Mouse (Mus musculus) limb, embryonic 11.5 days (tissue): ENCODE data around the gene Pcdh15. TPM values are rescaled to one million over a fixed set of nuclear protein-coding genes. Genes with fewer than 3 reads are reported as not detected.

Experiments used
- ATAC-seq: fragments of 200-750 bp; cut with Nextera tagmentation; 2 replicates; pipeline ENCODE4 v1.8.0; 2017; ENCODE audit warnings: low read depth; ENCODE audit not compliant: insufficient number of reproducible peaks, low FRiP score, low TSS enrichment
- DNase-seq: peaks from one replicate; pipeline ENCODE4 v3.0.0-alpha.2; 2015; ENCODE audit warnings: low spot score
- H3K27ac ChIP-seq: fragments of 300-500 bp; sonication (generic); replicated peaks from 2 replicates; pipeline ENCODE4 v1.5.1; 2014; ENCODE audit warnings: low read depth, mild to moderate bottlenecking, low read length
- H3K27me3 ChIP-seq: fragments of 300-500 bp; sonication (generic); 2 replicates; pipeline ENCODE4 v1.6.1; 2014; ENCODE audit warnings: mild to moderate bottlenecking, low read length, mixed read lengths; ENCODE audit not compliant: control insufficient read depth, insufficient read depth
- H3K36me3 ChIP-seq: fragments of 300-500 bp; sonication (generic); 2 replicates; pipeline ENCODE4 v1.6.1; 2014; ENCODE audit warnings: mild to moderate bottlenecking, low read length, moderate library complexity, mixed read lengths; ENCODE audit not compliant: control insufficient read depth, insufficient read depth
- H3K4me1 ChIP-seq: fragments of 300-500 bp; sonication (generic); 2 replicates; pipeline ENCODE4 v1.6.1; 2014; ENCODE audit warnings: low read length, mixed read lengths; ENCODE audit not compliant: control insufficient read depth, insufficient read depth
- H3K4me2 ChIP-seq: fragments of 300-500 bp; sonication (generic); 2 replicates; pipeline ENCODE4 v1.6.1; 2014; ENCODE audit warnings: low read depth, mild to moderate bottlenecking, moderate library complexity; ENCODE audit not compliant: severe bottlenecking
- H3K4me3 ChIP-seq: fragments of 300-500 bp; sonication (generic); 2 replicates; pipeline ENCODE4 v1.5.1; 2014; ENCODE audit warnings: low read depth, low read length
- H3K9ac ChIP-seq: fragments of 300-500 bp; sonication (generic); 2 replicates; pipeline ENCODE4 v1.6.1; 2014; ENCODE audit warnings: mild to moderate bottlenecking, low read length
- H3K9me3 ChIP-seq: fragments of 300-500 bp; sonication (generic); 2 replicates; pipeline ENCODE4 v1.6.1; 2016; ENCODE audit warnings: low read length; ENCODE audit not compliant: control insufficient read depth
- WGBS: fragments of 180-500 bp; shearing (Covaris S2); extraction: QIAGEN DNeasy Blood & Tissue Kit; methylation state at CpG from one replicate; pipeline ENCODE4 v1.1.7; 2014; 5-methylcytosine and 5-hydroxymethylcytosine counted together
- polyA plus RNA-seq: library from polyadenylated mRNA; unstranded; fragments of >200 nt; fragmentation: Nextera tagmentation; extraction: Ambion mirVana; gene quantifications from 2 replicates; pipeline ENCODE4 v1.2.1, GENCODE M21; 2014

Gene Pcdh15
- polyA plus RNA-seq, 1 experiment from 2014 or later, result 0.81 TPM

DNA sequence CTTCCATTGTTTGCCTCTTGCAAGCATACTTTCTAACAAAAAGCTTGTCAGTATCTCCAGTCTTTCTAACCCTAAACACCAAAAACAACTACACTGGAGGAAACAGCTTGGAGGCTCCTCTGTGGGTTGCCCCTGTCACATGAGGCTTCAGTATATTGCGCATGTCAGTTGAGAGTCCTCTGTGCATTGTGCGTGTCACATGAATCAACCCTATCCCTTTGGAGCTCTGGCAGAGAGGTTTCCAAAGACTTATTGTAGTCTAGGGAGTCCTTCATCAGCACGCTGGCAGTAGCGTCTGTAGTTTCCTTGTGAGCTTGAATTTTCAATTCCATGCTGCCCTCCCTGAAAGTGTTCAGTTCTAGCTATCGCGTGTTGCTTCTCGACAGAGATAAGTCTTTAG lies 1236.3 kb downstream of the Pcdh15 start:
- Histone ChIP-seq H3K27ac (no peak overlapping the region), H3K9me3 (no peaks in the 10 kb centered on the region), H3K4me2 (no peak overlapping the region), H3K36me3 (no peaks in the 10 kb centered on the region), H3K9ac (no peak overlapping the region), H3K4me1 (no peaks in the 10 kb centered on the region), H3K27me3 (no peaks in the 10 kb centered on the region), H3K4me3 (no peak overlapping the region)
- WGBS, result 93% methylated on average over 7 of the region's 7 CpGs
- ATAC-seq (no peak), DNase-seq (no peak)

DNA sequence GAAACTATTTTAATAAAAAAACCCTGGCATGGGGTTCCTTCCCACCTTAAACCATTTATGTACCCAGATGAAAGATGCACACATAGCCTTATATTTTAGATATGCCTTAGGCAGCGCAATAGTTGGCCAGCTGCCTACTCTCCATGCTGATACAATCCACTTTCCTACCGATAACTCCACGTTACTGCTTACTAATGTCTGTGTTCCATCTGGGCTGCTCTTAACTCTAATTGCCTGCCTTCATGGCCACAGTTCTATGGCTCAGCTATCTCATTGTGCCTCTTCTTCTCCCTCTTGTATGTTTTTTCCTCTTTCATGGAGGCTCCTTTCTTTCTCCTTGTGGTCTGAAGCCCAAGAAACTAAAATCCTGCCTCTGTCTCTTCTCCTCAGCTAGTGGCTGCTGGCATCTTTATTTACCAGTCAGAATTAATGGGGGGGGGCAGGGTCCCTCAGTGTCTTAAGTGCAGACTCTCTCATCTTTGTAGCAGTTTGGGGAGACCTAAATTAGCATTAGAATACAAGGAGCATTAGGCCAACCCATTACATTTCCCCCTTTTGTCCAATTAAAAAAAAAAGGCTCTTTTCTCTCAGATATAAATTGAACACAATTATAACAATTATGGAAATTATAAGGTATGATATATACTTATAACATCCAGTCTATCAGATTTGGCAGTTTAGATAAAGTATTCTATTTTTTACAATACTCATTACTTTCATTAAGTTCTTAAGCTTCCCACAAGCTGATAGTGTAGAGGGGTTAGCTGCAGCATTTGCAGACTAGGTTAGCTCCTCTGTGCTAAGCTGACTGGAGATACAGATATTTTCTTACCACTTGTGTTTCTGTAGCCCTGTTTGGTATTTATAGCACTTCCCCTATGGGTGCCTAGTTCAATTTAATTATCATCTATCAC lies 1240.4 kb downstream of the Pcdh15 start:
- Histone ChIP-seq H3K36me3 (no peaks in the 10 kb centered on the region), H3K4me3 (no peak overlapping the region), H3K9me3 (no peaks in the 10 kb centered on the region), H3K27ac (no peak overlapping the region), H3K9ac (no peak overlapping the region), H3K4me2 (no peak overlapping the region), H3K4me1 (no peaks in the 10 kb centered on the region), H3K27me3 (no peaks in the 10 kb centered on the region)
- ATAC-seq (no peak), DNase-seq (no peak)
- WGBS, result 86% methylated on average over 3 of the region's 3 CpGs

DNA sequence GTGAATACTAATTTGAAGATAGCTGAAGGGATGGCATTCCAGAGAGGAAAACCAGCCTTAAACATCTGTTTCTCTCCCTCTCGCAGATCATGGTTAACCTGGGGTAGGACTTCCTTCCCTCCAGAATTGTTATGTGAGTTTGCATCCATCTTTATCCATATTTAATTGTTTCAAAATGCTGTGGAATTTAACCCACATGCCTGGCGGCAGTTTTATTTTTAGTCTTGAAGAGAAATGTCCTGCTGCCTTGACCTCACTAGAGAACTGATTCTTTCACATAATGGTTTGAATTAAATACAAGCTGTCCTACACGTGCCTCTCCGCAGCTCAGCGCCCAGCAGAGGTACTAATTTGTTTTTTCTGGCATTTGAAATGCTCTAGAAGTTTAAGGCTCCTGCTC lies 1260.4 kb downstream of the Pcdh15 start:
- H3K4me3 ChIP-seq, result no peak overlapping the region
- ATAC-seq (no peak), DNase-seq (no peak)
- no peak overlapping the region for H3K9ac ChIP-seq
- no peaks in the 10 kb centered on the region for H3K9me3 ChIP-seq
- 52% methylated on average over 5 of the region's 5 CpGs for WGBS
- H3K27me3 ChIP-seq, result no peaks in the 10 kb centered on the region
- H3K4me2 ChIP-seq, result no peak overlapping the region
- H3K36me3 ChIP-seq, result no peaks in the 10 kb centered on the region
- no peak overlapping the region for H3K27ac ChIP-seq
- H3K4me1 ChIP-seq, result no peaks in the 10 kb centered on the region

DNA sequence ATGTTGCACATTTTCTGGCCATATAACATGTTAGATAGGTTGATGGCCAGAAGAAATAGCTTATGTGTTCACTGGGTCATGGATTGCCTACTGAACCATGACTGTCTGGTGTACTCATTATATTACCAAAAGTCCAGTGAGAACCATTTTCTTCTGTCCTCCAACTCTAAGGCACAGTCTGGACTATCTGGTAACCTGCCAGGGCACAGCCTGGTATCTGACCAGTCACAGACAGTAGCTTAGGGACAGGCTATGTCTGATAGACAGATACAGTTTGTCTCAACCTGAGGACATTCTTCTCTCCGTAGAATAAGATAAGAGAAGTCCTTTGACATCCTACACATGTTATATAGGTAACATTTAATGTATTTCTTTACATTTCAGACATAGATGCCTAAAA lies 1279.6 kb downstream of the Pcdh15 start:
- H3K27ac ChIP-seq, result no peak overlapping the region
- ATAC-seq (no peak), DNase-seq (no peak)
- H3K9ac ChIP-seq, result no peak overlapping the region
- no peaks in the 10 kb centered on the region for H3K36me3 ChIP-seq
- no peak overlapping the region for H3K4me2 ChIP-seq
- H3K9me3 ChIP-seq, result no peaks in the 10 kb centered on the region
- no peaks in the 10 kb centered on the region for H3K27me3 ChIP-seq
- H3K4me3 ChIP-seq, result no peak overlapping the region
- H3K4me1 ChIP-seq, result no peaks in the 10 kb centered on the region
- 95% methylated on average over 1 of the region's 1 CpGs for WGBS

DNA sequence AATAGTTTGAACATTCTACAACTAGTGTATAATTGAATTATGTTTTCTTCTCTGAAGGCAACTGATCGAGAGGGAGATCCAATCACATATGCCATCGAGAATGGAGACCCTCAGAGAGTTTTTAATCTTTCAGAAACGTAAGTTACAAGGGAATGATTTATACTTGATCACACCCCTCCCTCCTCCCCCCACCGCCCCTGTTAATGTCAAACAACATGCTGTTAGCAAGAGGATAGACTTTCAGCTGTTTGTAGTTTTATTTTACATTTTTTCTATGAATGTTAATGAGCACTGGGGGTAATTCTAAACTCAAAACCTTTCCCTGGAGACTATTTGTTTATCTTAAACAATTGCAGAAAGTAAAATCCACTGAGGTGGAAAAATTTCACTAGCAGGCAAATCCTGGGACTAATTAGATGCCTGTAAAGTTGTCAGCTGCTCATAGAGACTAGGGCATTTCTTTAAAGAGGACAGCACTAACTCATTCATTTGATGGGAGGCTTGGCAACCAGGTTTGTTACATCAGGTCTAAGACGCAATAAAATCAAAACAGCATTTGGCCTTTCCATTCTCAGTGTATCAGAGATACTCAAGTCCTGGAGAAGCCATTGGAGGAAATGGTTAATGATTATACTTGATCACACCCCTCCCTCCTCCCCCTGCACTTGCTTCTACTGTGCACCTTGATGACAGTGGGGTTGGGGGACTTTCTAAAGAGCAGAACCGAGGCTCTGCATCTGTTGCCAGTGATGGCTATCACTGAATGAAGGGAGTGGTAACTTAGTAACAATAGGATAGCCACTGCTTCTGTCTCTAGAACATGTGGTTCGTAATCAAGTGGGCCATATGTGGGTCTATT lies 1280.4 kb downstream of the Pcdh15 start:
- Histone ChIP-seq H3K27ac (no peak overlapping the region), H3K4me1 (no peaks in the 10 kb centered on the region), H3K27me3 (no peaks in the 10 kb centered on the region), H3K36me3 (no peaks in the 10 kb centered on the region), H3K4me3 (no peak overlapping the region), H3K4me2 (no peak overlapping the region), H3K9me3 (no peaks in the 10 kb centered on the region), H3K9ac (no peak overlapping the region)
- ATAC-seq, result no peak
- WGBS, result 37% methylated on average over 7 of the region's 7 CpGs
- no peak for DNase-seq

DNA sequence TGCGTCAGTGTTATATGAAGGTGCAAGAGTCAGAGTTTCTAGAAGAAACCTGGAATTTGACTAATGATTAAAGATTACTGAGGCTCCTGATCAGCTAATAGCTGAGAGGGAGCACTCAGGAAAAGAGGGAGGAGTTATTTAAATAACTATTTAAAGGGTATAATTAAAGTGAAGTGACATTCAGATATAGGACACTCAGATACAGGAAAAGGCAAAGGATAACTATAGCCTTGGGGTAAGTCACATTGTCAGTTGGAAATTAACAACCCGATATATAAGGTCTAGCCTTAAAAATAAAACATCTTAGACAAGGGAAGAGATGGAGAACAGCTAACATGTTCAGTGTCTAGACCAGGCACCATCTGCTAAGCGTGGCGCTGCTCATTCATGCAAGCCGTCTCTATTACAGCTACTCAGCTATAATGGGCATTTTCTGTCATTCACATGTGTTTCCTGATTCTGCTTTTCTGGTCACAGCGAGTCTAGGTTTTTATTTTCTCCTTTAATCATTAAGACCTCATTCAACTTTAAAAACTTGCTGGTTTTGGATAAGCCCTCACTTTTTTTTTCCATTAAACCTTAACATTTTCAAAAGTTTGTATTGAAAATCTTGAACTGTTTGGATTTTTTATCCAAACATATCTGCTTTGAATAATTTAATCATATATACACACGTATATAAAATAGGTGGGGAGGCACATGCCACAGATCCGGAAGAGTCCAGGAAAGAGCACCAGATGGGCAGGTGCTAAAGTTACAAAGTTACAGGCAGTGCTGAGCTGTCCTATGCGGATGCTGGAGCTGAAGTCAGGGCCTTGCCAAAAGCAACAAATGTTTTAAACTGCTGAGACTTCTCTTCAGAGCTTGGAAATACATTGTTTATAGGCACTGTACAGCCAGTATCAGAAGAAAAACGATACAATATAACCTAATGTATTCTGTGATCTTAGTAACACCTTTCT lies 1288.7 kb downstream of the Pcdh15 start:
- no peak for DNase-seq
- whole genome bisulfite sequencing, result 73% methylated on average over 10 of the region's 10 CpGs
- ATAC-seq, result no peak
- Histone ChIP-seq H3K4me2 (no peak overlapping the region), H3K36me3 (no peaks in the 10 kb centered on the region), H3K9me3 (no peaks in the 10 kb centered on the region), H3K4me3 (no peak overlapping the region), H3K4me1 (no peaks in the 10 kb centered on the region), H3K27ac (no peak overlapping the region), H3K27me3 (no peaks in the 10 kb centered on the region), H3K9ac (no peak overlapping the region)

DNA sequence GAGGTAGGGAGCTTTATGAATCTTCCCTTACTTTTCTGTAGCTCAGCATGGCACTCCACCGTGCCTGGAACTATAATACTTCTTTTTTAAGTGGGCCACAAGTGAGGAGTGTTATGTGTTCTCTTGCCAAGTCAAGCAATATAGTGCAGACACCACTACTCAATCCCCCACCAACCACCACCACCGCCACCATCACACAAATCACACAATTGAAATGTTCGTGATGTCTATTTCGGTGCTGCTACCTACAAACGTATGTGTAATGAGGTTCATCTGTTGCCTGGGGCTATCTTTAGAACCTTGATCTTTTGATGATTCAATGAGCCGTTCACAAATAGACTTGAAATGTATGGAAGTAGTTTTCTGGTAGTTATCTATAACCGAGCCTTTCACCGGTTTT lies 1304.0 kb downstream of the Pcdh15 start:
- Histone ChIP-seq H3K9me3 (no peaks in the 10 kb centered on the region), H3K36me3 (no peaks in the 10 kb centered on the region), H3K9ac (no peak overlapping the region), H3K4me3 (no peak overlapping the region), H3K4me2 (no peak overlapping the region), H3K27ac (no peak overlapping the region), H3K27me3 (no peaks in the 10 kb centered on the region), H3K4me1 (no peaks in the 10 kb centered on the region)
- DNase-seq, result no peak
- WGBS, result 80% methylated on average over 8 of the region's 8 CpGs
- ATAC-seq, result no peak

DNA sequence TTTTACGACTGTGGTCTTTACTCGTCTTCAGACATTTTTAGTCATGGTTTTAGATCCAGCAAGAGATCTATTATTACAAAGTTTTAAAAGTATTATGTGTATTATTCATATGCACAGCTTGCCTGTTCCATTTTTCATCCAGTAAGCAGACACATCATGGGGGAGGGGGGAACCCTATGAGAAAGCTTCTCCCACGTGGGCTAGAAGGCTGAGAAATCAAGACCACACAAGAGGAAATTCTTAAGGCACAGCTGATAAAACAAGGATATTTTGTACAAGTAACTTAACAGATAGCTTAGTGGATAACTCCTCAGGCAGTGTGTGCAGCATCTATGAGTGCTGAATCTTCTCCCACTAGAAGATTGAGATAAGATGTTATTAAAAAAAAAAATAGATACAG lies 1314.9 kb downstream of the Pcdh15 start:
- H3K9me3 ChIP-seq, result no peaks in the 10 kb centered on the region
- H3K4me2 ChIP-seq, result no peak overlapping the region
- DNase-seq (no peak), ATAC-seq (no peak)
- WGBS, result 61% methylated on average over 3 of the region's 3 CpGs
- no peak overlapping the region for H3K9ac ChIP-seq
- no peaks in the 10 kb centered on the region for H3K36me3 ChIP-seq
- H3K27ac ChIP-seq, result no peak overlapping the region
- H3K4me3 ChIP-seq, result no peak overlapping the region
- no peaks in the 10 kb centered on the region for H3K27me3 ChIP-seq
- H3K4me1 ChIP-seq, result no peaks in the 10 kb centered on the region
